Mouse (Mus musculus): ENCODE results near the gene Hist1h2ac.
"Not testable (repeated sequence)": the region's sequence is repeated elsewhere in the genome, so short reads cannot be mapped to it uniquely, and the experiment has no call there.

Gene Hist1h2ac

GRCm38 (mm10) chr13:23683755-23684281 is at the start of gene Hist1h2ac, which contains the start of gene Hist1h2bc:
Gene Hist1h2ac (minus strand): TSS chr13:23683948.
Gene Hist1h2bc (plus strand): TSS chr13:23684199.
- peak; percentile 87 for DNase-seq (ENCODE audit: low read depth, low spot score)

- no peak for DNase-seq (ENCODE audit: low read depth, low spot score)
Observed at GRCm38 (mm10) chr13:23732156-23732804, 48.5 kb upstream of the Hist1h2ac start.

DNA sequence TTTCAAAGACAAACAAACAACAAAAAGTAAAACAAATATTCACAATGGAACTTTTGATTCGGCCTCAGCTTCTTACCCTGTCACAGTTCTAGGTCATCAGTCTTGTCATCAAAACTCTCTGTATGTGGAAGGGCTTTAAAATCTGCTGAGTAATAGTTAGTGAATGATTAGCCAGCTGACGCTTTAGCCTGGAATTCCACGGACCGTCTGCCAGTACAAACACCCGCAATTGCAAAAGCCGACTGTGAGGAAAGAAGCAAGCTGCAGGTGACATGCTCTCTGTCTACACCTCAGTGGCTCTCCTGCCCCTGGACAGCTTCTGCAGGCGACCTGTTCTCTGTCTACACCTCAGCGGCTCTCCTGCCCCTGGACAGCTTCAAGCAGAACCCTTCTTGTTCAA is 46.7 kb upstream of the Hist1h2ac start:
- no peak for DNase-seq (ENCODE audit: low read depth, low spot score)

DNA sequence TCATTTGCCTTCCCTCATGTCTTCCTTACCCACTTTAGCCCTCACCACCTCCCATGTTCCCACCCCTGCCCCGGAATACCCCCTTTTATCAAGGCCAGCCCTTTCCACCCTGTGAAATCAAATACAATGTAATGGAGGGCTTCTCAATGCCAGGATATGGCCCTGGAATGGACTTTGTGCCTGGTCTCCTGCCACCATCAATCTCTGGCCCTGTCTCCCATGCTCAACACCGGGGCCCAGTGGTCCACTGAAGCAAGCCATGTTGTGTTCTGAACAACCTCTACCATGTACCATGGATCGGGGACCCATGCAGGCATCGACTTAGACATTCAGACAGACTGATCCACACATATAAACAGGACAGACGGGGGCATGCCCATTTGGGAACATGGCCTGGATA is 46.0 kb upstream of the Hist1h2ac start:
- DNase-seq (ENCODE audit: low read depth, low spot score): no peak

- no peak for DNase-seq (ENCODE audit: low read depth, low spot score)
Observed at GRCm38 (mm10) chr13:23729192-23729525, 45.4 kb upstream of the Hist1h2ac start.

DNA sequence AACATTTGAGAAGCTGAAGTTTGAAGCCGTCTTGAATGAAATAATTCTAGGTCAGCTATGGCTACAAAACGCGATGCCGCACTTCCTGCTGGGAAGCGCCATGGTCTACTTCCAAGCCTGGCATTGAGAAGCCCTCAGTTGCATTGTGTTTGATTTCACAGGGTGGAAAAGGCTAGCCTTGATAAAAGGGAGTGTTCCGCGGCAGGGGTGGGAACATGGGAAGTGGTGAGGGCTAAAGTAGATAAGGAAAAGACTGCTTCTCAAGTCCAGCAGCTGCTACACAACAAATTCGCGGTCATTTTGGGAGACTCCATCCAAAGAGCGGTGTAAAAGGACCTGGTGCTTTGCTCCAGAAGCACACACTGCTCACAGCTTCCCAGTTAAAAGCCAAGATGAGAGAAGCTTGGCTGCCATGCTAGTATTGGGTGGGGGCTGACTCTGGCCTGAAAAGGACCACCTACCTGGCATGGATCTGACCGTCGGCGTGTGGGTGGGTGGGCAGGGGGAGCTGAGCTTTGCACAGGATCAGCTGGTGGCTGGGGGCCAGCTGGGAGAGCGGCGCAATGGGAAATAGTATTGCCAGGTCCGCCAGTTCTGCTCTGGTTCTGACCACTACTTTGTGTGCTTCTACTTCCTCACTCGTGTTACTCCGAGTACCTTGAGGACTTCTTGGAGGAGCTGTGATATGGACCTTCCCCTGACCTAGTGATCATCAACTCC is 44.9 kb upstream of the Hist1h2ac start:
- DNase-seq (ENCODE audit: low read depth, low spot score): no peak

DNA sequence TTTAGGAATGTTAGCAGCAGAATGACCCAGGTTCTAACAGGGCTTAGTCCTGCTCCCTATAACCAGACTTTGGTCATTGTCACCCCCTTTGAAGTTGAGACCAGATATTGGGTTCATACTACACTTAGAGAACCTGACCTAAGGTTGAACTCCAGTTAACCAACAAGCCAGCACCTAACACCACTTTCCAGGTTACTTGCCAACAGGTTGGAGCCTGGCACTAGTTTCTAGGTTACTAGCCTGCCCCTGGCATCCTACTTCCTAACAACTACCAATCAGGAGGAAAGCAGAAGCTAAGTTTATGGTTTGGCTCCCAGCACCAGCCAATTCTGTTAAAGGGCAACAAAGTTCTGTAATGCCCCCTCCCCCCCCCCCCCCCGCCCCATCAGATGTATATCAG is 41.5 kb upstream of the Hist1h2ac start:
- DNase-seq (ENCODE audit: low read depth, low spot score): no peak

GRCm38 (mm10) chr13:23724239-23724638 is 40.5 kb upstream of the Hist1h2ac start:
- DNase-seq (ENCODE audit: low read depth, low spot score): no peak

- DNase-seq (ENCODE audit: low read depth, low spot score): not testable (repeated sequence)
Observed at GRCm38 (mm10) chr13:23717593-23718245, 34.0 kb upstream of the Hist1h2ac start.

DNA sequence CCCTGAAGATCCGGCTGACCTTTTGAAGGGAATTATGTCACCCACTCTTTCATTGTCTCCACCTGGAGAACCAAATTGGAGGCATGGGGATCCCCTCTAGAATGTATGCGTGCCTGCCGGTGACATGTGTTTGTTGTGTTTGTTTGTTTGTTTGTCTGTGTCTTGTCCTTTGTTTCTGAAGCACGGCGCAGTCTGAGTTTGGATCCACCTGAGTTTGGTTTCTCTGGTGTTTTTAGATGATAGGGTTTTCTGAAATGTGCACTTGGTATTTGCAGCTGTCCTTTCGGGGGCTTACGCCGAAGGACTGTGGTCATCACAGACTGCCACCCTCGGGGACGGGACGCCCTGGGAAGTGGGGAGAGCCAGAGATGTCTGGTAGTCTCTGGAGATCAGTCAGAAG is 33.4 kb upstream of the Hist1h2ac start:
- no peak for DNase-seq (ENCODE audit: low read depth, low spot score)

- no peak for DNase-seq (ENCODE audit: low read depth, low spot score)
Observed at GRCm38 (mm10) chr13:23716261-23717042, 32.7 kb upstream of the Hist1h2ac start.

DNA sequence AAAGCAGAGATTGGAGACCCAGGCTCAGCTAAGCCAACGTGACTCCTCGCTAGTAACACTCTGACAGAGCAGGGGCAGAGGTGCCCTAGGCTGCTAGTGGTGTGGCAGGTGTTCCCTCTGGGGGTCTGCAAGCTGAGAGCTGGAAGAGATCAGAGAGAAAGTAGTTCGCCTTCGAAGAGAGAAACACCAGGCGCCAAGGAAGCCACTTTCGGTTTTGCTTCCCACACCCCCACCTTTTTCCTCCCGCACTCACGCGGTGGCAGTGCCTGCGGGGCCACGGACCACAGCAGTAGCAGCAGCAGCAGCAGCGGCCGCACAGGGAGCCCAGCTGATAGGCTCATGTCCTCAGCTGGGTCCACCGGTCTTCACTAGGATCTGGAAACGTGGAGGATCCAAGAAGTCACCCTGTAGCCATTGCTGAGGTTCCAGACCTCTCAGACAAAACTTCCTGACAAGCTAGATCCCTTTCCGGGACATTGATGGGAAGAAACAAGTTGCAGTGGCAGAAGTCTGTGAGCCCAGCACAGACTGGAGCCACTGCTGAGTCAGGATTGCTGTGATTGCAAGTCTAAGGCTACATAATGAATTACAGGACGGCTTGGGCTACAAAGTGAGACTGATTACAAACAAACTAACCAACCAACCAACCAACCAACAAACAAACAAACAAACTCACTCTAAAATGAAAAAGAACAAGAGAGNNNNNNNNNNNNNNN is 26.8 kb upstream of the Hist1h2ac start, which contains the start of gene Hfe:
Gene Hfe (minus strand): TSS at position 481 of the 716 bp plus-strand sequence.
- no peak for DNase-seq (ENCODE audit: low read depth, low spot score)

GRCm38 (mm10) chr13:23709714-23710373 is 26.1 kb upstream of the Hist1h2ac start:
- DNase-seq (ENCODE audit: low read depth, low spot score): no peak

DNA sequence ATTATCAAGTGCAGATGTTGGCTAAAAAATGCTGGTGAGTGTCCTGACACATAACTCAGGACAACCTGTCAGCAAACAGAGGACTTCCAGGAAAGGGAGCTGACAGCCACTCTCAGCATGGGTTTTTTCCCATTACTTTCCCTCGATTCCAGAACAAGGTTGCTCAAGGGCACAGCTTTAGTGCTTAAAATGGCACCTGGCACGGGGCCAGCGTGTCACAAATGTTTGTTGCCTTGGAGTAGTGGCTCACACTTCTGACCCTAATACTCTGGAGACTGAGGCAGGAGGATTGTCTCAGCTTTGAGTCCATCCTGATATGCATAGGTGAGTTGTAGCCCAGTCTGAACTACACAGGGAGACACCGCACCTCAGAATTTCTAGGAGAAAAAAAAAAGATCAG is 24.9 kb upstream of the Hist1h2ac start:
- DNase-seq (ENCODE audit: low read depth, low spot score): no peak

DNA sequence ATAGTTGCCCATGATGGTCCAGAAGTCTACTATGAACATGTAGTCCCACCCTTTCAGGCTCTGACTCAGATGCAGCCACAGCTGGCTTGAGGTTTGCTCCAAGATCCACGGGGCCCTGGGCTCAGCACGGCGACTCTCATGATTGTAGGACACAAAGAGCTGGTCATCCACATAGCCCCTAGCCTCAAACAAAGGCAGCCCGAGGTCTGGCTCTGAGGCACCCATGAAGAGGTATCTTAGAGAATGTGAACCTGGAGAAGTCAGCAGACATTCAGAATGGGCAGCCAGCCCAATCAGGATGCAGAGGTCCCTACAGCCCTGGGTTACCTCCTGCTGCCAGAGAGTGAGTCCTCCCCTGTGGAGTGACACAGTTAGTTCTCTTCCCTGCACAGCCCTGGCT is 24.3 kb upstream of the Hist1h2ac start:
- no peak for DNase-seq (ENCODE audit: low read depth, low spot score)

DNA sequence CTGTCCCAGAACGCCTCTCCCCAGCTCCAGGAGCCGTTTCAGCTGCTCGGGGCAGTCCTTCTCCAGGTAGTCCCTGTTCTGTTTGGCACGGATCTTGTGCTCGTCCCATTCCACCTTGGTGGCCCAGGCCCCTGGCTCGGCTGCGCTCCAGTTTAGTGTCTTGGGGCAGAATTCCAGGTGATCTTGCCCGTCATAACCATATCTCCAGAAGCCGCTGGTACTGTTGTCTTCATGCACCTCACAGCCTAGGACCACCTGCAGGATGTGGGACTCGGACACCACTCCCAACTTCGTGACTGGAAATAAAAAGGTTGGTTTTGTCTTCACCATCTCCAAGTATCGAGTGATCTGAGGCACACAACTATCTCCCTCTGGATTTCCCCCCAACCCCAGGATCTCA is 23.0 kb upstream of the Hist1h2ac start:
- no peak for DNase-seq (ENCODE audit: low read depth, low spot score)

GRCm38 (mm10) chr13:23705751-23706356 is 22.1 kb upstream of the Hist1h2ac start:
- DNase-seq (ENCODE audit: low read depth, low spot score): no peak

GRCm38 (mm10) chr13:23702801-23703200 is 19.1 kb upstream of the Hist1h2ac start:
- not testable (repeated sequence) for DNase-seq (ENCODE audit: low read depth, low spot score)

GRCm38 (mm10) chr13:23702220-23702619 is 18.5 kb upstream of the Hist1h2ac start:
- DNase-seq (ENCODE audit: low read depth, low spot score): no peak

All from retina, postnatal 7 days (tissue).